Mouse (Mus musculus): ENCODE results near the gene Vpreb3. TPM values are rescaled to one million over a fixed set of nuclear protein-coding genes. Genes with fewer than 3 reads are reported as not detected.

The Vpreb3 gene
- polyA plus RNA-seq, 1 experiment from 2014 or later = 61.6 TPM

GRCm38 (mm10) chr10:75898039-75898564 is 44.8 kb upstream of the Vpreb3 start:
- H3K4me3 ChIP-seq (ENCODE audit: low read depth, low read length) = no peak overlapping the region
- H3K4me1 ChIP-seq (ENCODE audit: insufficient read depth) = peaks cover 10% of the 10 kb centered on the region
- H3K27ac ChIP-seq (ENCODE audit: low read depth) = no peak overlapping the region
- no peak overlapping the region for H3K9ac ChIP-seq (replicated peaks)
- 80% methylated on average over 6 of the region's 6 CpGs for WGBS (ENCODE audit: insufficient replicate concordance)
- H3K36me3 ChIP-seq (replicated peaks; ENCODE audit: insufficient read depth, low read length) = peaks cover 48% of the 10 kb centered on the region
- no peak overlapping the region for H3K4me2 ChIP-seq (ENCODE audit: low read depth, low read length)
- TF ChIP-seq EP300 (IDR thresholded peaks at IDR 0.05; ENCODE audit: low read depth) (no peak), CTCF (IDR thresholded peaks at IDR 0.05; ENCODE audit: low read depth) (no peak)
- no peaks in the 10 kb centered on the region for H3K27me3 ChIP-seq (ENCODE audit: insufficient read depth, low read length)
- ATAC-seq (no peak), DNase-seq (no peak)
- H3K9me3 ChIP-seq (ENCODE audit: low read length) = no peaks in the 10 kb centered on the region

DNA sequence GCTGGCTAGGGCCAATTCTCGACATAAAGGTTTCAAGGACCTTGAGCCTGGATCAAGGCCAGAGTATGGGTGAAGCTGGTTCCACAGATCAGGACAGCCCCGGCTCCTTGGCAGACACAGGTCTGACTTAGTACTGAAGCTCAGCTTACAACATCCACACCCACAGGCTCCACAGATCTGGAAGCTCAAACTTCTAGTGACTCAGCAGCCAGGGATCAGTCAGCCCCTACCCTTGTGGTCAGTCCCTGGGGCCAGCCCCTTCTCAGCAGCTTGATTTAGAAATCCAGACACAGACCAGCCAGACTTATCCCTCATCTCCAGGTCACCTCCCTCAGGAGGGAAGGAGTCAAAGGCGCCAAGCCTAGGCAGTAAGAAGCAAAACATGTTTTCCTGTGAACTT is 44.0 kb upstream of the Vpreb3 start:
- Histone ChIP-seq H3K27me3 (ENCODE audit: insufficient read depth, low read length) (no peaks in the 10 kb centered on the region), H3K4me3 (ENCODE audit: low read depth, low read length) (no peak overlapping the region), H3K9me3 (ENCODE audit: low read length) (no peaks in the 10 kb centered on the region), H3K27ac (ENCODE audit: low read depth) (peak overlapping the region; percentile 2; the same call in 1 of the 2 replicates), H3K4me2 (ENCODE audit: low read depth, low read length) (no peak overlapping the region), H3K9ac (replicated peaks) (no peak overlapping the region), H3K36me3 (replicated peaks; ENCODE audit: insufficient read depth, low read length) (peaks cover 56% of the 10 kb centered on the region), H3K4me1 (ENCODE audit: insufficient read depth) (peaks cover 4% of the 10 kb centered on the region; the same call in 1 of the 2 replicates)
- DNase-seq = no peak
- WGBS (ENCODE audit: insufficient replicate concordance) = 69% methylated on average over 3 of the region's 3 CpGs
- no peak for TF ChIP-seq CTCF (IDR thresholded peaks at IDR 0.05; ENCODE audit: low read depth)
- no peak for TF ChIP-seq EP300 (IDR thresholded peaks at IDR 0.05; ENCODE audit: low read depth)
- no peak for ATAC-seq

- H3K4me3 ChIP-seq (ENCODE audit: low read depth, low read length) = no peak overlapping the region
- ATAC-seq (no peak), DNase-seq (no peak)
- WGBS (ENCODE audit: insufficient replicate concordance) = 86% methylated on average over 5 of the region's 5 CpGs
- H3K9ac ChIP-seq (replicated peaks) = no peak overlapping the region
- TF ChIP-seq CTCF (IDR thresholded peaks at IDR 0.05; ENCODE audit: low read depth) (no peak), EP300 (IDR thresholded peaks at IDR 0.05; ENCODE audit: low read depth) (no peak)
- no peaks in the 10 kb centered on the region for H3K9me3 ChIP-seq (ENCODE audit: low read length)
- H3K27me3 ChIP-seq (ENCODE audit: insufficient read depth, low read length) = no peaks in the 10 kb centered on the region
- H3K36me3 ChIP-seq (replicated peaks; ENCODE audit: insufficient read depth, low read length) = peaks cover 68% of the 10 kb centered on the region
- no peak overlapping the region for H3K4me2 ChIP-seq (ENCODE audit: low read depth, low read length)
- no peak overlapping the region for H3K27ac ChIP-seq (ENCODE audit: low read depth)
- H3K4me1 ChIP-seq (ENCODE audit: insufficient read depth) = no peaks in the 10 kb centered on the region
These were observed 38.5 kb upstream of the Vpreb3 start for GRCm38 (mm10) chr10:75904391-75904790.

- WGBS (ENCODE audit: insufficient replicate concordance) = 93% methylated on average over 4 of the region's 4 CpGs
- TF ChIP-seq CTCF (IDR thresholded peaks at IDR 0.05; ENCODE audit: low read depth) = no peak
- Histone ChIP-seq H3K4me2 (ENCODE audit: low read depth, low read length) (no peak overlapping the region), H3K4me3 (ENCODE audit: low read depth, low read length) (no peak overlapping the region), H3K9me3 (ENCODE audit: low read length) (no peaks in the 10 kb centered on the region), H3K27me3 (ENCODE audit: insufficient read depth, low read length) (no peaks in the 10 kb centered on the region), H3K27ac (ENCODE audit: low read depth) (no peak overlapping the region), H3K9ac (replicated peaks) (no peak overlapping the region), H3K36me3 (replicated peaks; ENCODE audit: insufficient read depth, low read length) (peaks cover 81% of the 10 kb centered on the region), H3K4me1 (ENCODE audit: insufficient read depth) (no peaks in the 10 kb centered on the region)
- ATAC-seq = no peak
- DNase-seq = no peak
These were observed 36.0 kb upstream of the Vpreb3 start for GRCm38 (mm10) chr10:75906882-75907281.

- DNase-seq = no peak
- no peak for ATAC-seq
- Histone ChIP-seq H3K4me2 (ENCODE audit: low read depth, low read length) (no peak overlapping the region), H3K9me3 (ENCODE audit: low read length) (no peaks in the 10 kb centered on the region), H3K9ac (replicated peaks) (no peak overlapping the region), H3K36me3 (replicated peaks; ENCODE audit: insufficient read depth, low read length) (peaks cover 57% of the 10 kb centered on the region), H3K4me3 (ENCODE audit: low read depth, low read length) (no peak overlapping the region), H3K27ac (ENCODE audit: low read depth) (no peak overlapping the region), H3K27me3 (ENCODE audit: insufficient read depth, low read length) (no peaks in the 10 kb centered on the region), H3K4me1 (ENCODE audit: insufficient read depth) (no peaks in the 10 kb centered on the region)
- no peak for TF ChIP-seq CTCF (IDR thresholded peaks at IDR 0.05; ENCODE audit: low read depth)
- 82% methylated on average over 2 of the region's 2 CpGs for WGBS (ENCODE audit: insufficient replicate concordance)
These were observed 32.2 kb upstream of the Vpreb3 start for GRCm38 (mm10) chr10:75910698-75911097.

DNA sequence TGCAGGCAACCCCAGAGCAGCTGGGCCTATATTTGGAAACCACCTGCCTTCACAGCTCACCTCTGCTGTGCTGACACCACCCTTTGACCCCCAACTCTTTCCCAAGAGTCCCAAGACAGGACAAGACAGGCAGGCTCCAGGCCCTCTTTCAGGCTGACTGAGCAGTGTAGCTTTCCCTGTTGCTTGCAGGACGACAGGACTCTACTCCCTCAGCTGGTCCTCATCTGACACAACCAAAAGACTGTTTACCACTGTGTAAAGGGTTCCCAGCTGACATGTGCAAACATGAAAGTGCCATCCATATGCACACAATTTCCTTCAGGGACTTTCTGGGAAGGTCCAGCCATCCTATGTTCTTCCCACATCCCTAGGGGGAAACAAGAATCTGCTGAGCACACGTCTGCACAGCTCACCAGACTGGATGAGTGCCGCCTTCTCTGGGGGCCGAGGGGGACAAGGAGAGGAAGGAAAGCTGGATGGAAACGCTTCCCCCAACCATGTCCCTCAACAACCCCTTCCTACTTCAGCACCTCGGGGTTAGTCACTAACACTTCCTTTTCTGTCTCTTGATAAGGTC is 29.8 kb upstream of the Vpreb3 start:
- no peak overlapping the region; the same call in 1 of the 2 replicates for H3K9ac ChIP-seq (replicated peaks)
- ATAC-seq = no peak
- H3K27me3 ChIP-seq (ENCODE audit: insufficient read depth, low read length) = no peaks in the 10 kb centered on the region
- no peak overlapping the region for H3K27ac ChIP-seq (ENCODE audit: low read depth)
- TF ChIP-seq EP300 (IDR thresholded peaks at IDR 0.05; ENCODE audit: low read depth) (no peak), CTCF (IDR thresholded peaks at IDR 0.05; ENCODE audit: low read depth) (no peak)
- no peak overlapping the region for H3K4me3 ChIP-seq (ENCODE audit: low read depth, low read length)
- DNase-seq = no peak
- no peak overlapping the region for H3K4me2 ChIP-seq (ENCODE audit: low read depth, low read length)
- H3K4me1 ChIP-seq (ENCODE audit: insufficient read depth) = no peaks in the 10 kb centered on the region
- H3K36me3 ChIP-seq (replicated peaks; ENCODE audit: insufficient read depth, low read length) = peaks cover 50% of the 10 kb centered on the region
- 46% methylated on average over 6 of the region's 6 CpGs for WGBS (ENCODE audit: insufficient replicate concordance)
- H3K9me3 ChIP-seq (ENCODE audit: low read length) = no peaks in the 10 kb centered on the region

Data from liver, postnatal 0 days (tissue).